Mouse (Mus musculus): Measurements from ENCODE around the gene Gm15023. TPM values are rescaled to one million over a fixed set of nuclear protein-coding genes. Genes with fewer than 3 reads are reported as not detected.
"Not testable (repeated sequence)": the region's sequence is repeated elsewhere in the genome, so short reads cannot be mapped to it uniquely, and the experiment has no call there.

Gm15023 gene
- not detected for total RNA-seq (2022)

- not testable (repeated sequence) for DNase-seq (ENCODE audit: low spot score)
Measured at GRCm38 (mm10) chrX:135177532-135177931, at the start of gene Gm15023. Gene Gm15023, minus strand, starts transcription at chrX:135177632.

DNA sequence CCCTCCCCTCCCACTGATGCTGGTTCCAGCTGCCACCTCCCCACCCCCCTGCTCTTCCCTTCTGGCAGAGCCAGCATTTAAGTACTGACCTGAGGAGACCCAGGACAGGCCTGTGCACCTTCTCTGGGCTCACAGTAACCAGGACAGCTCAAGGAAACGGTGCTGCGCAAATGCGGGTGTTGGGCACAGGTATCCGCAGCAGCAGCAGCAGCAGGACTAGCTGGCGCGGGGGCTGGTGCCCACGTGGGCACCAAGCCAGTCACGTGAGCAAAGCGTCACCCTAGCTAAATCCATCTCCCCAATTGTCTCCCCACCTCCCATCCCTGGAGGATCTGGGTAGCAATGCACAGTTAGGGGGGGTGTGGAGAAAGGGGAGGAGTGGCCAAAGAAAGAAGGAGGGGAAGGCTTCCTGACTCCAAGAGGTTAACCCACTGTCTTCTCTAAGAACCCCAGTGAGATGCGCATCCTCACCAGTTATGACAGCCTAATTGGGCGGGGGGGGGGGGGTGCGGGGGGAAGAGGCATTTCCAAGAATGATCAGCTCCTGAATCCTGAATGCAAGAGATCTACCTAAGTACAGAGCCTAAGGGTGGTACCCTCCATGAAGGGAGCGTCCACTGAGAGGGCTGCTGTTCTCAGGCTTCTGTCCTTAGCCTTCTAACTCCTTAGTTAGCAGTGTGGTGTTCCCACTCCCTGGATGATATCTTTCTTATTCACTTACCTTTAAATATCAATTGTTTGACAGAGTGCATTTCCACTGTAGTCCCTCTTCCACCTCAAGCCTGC is 33.2 kb upstream of the Gm15023 start, which contains the start of gene Tceal6:
Gene Tceal6 (minus strand): TSS at position 252 of the 786 bp plus-strand sequence.
- DNase-seq (ENCODE audit: low spot score) = no peak

DNA sequence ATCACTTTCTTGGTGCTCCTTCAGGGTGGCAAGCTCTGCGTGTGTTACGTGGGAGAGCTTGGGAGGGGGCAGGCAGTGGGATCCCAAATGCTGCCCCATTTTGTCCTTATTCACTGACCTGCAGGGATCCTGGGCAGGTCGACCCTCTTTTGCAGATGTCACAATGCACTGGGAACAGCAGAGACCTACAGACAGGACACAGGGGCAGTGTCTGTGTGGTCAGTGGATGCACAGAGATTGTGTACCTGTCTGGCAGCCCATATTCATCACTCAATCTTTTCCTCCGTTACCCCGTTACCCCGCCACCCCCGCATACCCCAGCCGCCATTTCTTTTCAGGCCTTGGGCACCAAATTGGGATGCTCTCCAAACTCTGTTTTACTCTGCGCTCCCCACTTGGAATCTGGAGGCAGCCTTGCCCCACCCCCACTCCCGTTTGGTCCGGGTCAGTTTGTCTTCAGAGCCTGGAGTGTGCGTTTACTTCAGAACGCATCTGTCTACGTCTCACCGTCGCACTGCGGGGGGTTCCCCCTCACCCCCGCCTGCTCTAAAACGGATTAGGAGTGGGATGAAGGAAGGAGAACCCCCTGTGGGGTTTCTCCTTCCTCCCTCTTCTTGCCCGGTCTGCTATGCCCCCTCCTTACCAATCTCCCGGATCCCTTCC is 32.5 kb upstream of the Gm15023 start:
- not testable (repeated sequence) for DNase-seq (ENCODE audit: low spot score)

DNA sequence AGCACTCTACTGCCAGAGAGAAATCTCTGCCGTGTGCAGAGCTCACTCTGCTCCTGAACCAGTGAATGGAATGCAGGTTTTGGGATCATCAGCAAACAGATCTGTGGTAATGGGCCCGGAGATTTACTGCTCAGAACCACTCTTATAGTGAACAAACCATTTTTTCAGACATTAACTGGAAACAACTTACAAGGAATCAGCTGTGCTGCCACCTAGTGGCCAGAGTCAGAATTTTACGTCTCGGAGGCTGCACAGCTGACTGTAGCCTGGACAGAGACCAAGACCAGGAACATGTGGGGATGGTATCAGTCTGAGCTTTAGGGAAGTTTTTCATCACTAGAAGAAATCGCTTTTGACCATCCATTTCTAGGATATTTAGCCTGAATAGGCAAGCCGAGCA is 12.5 kb upstream of the Gm15023 start:
- DNase-seq (ENCODE audit: low spot score) = not testable (repeated sequence)

GRCm38 (mm10) chrX:135188661-135189060 is 11.2 kb upstream of the Gm15023 start:
- not testable (repeated sequence) for DNase-seq (ENCODE audit: low spot score)

Other genes starting within 250 kb of the Gm15023 start
- gene Nxf2, start 212.9 kb downstream of the Gm15023 start, total RNA-seq (2022) = not detected
- gene Zmat1, start 168.4 kb downstream of the Gm15023 start, total RNA-seq (2022) = 10 to 100 TPM in 1 of 4 experiments, 1 to 10 TPM in 3; 4.7 to 10.7 (median 7.1) TPM
- under 1 TPM in 1 of 4 experiments, not detected in 3; 0.31 TPM for gene Tceal6, start 33.1 kb upstream of the Gm15023 start, total RNA-seq (2022)
- gene Pramel3, start 124.7 kb upstream of the Gm15023 start, total RNA-seq (2022) = not detected
- gene Gm5128, start 195.7 kb upstream of the Gm15023 start, total RNA-seq (2022) = not detected